Mouse (Mus musculus) subcutaneous adipose tissue, adult 2 months (tissue): ENCODE measurements around the gene Lcn4. TPM values are rescaled to one million over a fixed set of nuclear protein-coding genes. Genes with fewer than 3 reads are reported as not detected.

Source experiments
- polyA plus RNA-seq: library from polyadenylated mRNA; depleted of rRNA; stranded (reverse); fragments of >200 nt; gene quantifications from 2 replicates; pipeline ENCODE4 v1.2.3, GENCODE M21; 2012; ENCODE audit warnings: low replicate concordance; rRNA removed

Lcn4 gene
- not detected in 2 replicates for polyA plus RNA-seq

DNA sequence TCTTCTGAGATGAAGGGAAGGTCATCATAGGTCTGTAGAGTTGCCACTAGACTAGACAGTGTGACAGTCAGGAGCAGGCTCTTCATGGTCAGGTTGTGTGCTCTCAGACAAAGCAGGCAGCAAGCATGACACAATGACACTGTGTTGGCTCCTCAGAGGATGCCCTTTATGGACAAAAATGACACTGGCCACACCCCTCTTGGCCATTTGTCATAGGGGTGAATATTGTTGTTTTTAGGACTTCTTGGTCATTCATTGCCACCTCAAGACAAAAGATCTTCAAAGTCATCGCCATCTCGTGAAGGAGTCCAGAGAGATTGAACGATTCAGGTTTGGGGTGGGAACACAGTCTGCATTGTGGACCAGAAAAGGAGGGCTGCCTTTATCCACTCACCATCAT, at the start of gene Lcn4:
Gene Lcn4, minus strand, starts transcription at position 101 of the 400 bp plus-strand sequence.

DNA sequence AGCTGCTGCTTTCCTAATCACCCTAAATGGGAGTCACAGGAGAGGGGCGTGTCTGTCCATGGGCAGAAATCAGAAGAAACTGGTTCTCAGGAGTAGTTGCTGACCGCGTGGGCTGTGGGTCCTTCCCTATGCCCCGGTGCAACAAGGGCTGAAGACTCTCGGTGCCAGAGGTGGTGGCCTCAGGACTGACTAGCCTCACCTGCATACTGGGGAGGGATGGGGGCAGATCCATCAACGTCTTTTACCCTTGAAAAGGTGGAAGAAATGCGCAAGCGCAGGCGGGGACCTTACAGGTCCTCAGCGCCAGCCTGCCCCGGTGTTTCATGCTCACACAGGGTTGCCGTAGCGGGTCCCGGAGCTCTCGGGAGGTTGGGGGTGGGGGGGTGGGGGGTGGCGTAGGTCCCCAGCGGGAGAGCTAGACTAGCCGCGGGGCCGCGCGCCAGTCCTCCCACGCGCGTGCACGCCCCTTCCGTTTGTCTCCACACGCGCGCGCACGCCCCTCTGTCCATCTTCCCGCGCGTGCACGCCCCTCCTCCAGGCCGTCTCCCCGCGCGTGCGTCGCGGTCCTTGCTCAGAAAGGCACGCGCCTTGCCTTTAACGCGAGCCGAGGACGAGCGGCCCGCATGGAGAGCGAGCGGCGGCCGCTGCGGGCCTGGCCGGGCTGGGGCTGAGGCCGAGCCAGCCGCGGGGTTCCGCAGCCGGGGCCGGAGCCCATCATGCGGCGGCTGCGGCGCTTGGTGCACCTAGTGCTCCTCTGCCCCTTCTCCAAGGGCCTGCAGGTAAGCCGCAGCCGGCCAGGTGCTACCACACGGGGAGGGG, 43.0 kb downstream of the Lcn4 start, which contains the start of gene Fam69b:
Gene Fam69b, plus strand, starts transcription at position 537 of the 819 bp plus-strand sequence.

Other genes starting within 250 kb of the Lcn4 start
- gene Sec16a, start 226.1 kb downstream of the Lcn4 start, polyA plus RNA-seq, result 64.2 and 91.7 TPM in 2 replicates
- 46.1 and 48.7 TPM in 2 replicates for gene Notch1, start 154.6 kb downstream of the Lcn4 start, polyA plus RNA-seq
- gene Egfl7, start 91.3 kb downstream of the Lcn4 start, polyA plus RNA-seq, result 452 and 898 TPM in 2 replicates
- gene Gm20532, start 84.6 kb downstream of the Lcn4 start, polyA plus RNA-seq, result not detected in 2 replicates
- 1,001 and 1,831 TPM in 2 replicates for gene Agpat2, start 66.9 kb downstream of the Lcn4 start, polyA plus RNA-seq
- gene Fam69b, start 42.8 kb downstream of the Lcn4 start, polyA plus RNA-seq, result 39.7 and 59.8 TPM in 2 replicates
- not detected in 2 replicates for gene Abo, start 193.7 kb upstream of the Lcn4 start, polyA plus RNA-seq
- 9.1 and 13.7 TPM in 2 replicates for gene Surf6, start 231.6 kb upstream of the Lcn4 start, polyA plus RNA-seq
- gene Med22, start 239.4 kb upstream of the Lcn4 start, polyA plus RNA-seq, result 45.2 and 57.1 TPM in 2 replicates
- gene Rpl7a, start 239.5 kb upstream of the Lcn4 start, polyA plus RNA-seq, result 643 and 1,211 TPM in 2 replicates
- gene Surf2, start 245.1 kb upstream of the Lcn4 start, polyA plus RNA-seq, result 30.7 and 39.1 TPM in 2 replicates
- gene Surf1, start 245.2 kb upstream of the Lcn4 start, polyA plus RNA-seq, result 62.4 and 65.8 TPM in 2 replicates